Mouse (Mus musculus): ENCODE results near the gene Sapcd2.
A peak's percentile ranks its signal among the peaks of the same experiment; 100 is the strongest.
"Not testable (repeated sequence)": the region's sequence is repeated elsewhere in the genome, so short reads cannot be mapped to it uniquely, and the experiment has no call there.

The Sapcd2 gene

DNA sequence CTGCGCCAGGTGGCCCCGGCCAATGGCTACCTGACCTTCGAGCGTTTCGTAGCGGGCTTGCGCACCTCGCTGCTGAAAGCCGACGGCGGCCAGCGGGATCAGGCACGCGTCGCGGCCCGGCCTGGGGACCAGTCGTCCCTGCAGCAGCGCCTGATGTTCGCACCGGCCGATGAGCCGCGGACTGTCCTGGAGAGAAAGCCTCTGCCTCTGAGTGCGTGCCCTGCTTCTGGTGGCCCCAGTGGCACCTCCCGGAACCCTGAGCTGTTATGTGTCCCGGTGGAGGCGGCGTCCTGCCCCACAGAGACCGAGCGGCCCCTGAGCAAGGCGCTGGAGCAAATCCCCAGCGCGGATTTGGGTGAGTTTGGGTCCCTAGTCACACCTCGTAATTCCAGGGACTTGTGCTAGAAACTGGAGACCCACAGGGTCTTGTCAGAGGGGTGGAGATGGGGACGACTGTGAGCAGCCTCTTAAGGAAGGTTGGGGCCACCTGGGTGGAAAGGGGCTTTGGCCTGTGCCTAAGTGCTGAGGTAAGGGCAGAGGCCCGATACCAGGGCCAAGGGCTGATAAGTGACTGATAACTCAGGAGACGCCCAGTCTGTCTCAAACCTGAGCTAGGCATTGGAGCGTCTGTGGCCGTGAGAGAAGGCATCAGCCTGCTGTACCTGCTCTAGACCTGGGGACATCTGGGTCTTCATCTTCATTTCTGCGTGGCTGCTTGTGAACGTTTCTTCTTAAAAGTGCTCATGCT, 697 bp downstream of the Sapcd2 start:
- no peak for DNase-seq (ENCODE audit: low read depth, low spot score)

- no peak for DNase-seq (ENCODE audit: low read depth, low spot score)
Measured at GRCm38 (mm10) chr2:25373431-25373830, 1.3 kb downstream of the Sapcd2 start.

DNA sequence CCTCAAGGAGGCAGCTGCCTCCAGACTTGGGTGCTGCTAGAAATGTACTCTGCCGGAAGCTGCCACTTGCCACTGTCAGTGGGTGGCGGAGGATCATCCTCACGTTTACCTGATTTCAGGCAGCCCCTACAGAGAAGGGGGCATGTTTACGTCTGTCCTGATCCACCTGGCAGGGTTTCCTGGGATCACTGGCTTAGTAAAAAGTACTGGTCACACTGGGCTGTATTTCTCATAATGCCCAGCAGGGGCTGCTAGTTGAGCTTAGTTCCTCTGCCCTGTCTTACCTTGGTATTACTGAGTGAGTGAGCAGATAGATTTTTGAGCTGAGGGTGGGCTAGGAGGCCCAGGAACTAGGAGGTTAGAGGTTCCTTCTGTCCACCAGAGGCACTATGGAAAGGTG, 4.5 kb downstream of the Sapcd2 start:
- DNase-seq (ENCODE audit: low read depth, low spot score), result no peak

GRCm38 (mm10) chr2:25384492-25384891, 12.4 kb downstream of the Sapcd2 start:
- DNase-seq (ENCODE audit: low read depth, low spot score), result no peak

DNA sequence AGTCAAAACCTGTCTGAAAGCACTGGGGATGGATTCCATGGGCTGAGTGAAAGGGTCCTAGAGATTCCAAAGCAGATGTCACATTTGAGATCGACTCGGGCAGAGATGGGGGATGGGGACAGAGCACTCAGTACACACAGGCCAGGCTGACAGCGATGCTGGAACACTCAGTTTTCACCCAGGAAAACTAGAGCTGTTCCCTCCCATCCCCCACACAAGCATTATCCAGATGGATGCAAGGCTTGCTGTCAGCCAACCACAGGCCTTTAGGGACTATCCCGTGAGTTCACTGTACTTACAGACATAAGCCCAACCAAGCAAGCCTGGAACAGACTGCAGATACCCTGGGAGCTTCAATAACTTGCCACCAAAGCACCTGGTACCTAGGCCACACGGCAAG, 19.1 kb downstream of the Sapcd2 start:
- no peak for DNase-seq (ENCODE audit: low read depth, low spot score)

GRCm38 (mm10) chr2:25394281-25395221, 22.4 kb downstream of the Sapcd2 start:
- no peak for DNase-seq (ENCODE audit: low read depth, low spot score)

DNA sequence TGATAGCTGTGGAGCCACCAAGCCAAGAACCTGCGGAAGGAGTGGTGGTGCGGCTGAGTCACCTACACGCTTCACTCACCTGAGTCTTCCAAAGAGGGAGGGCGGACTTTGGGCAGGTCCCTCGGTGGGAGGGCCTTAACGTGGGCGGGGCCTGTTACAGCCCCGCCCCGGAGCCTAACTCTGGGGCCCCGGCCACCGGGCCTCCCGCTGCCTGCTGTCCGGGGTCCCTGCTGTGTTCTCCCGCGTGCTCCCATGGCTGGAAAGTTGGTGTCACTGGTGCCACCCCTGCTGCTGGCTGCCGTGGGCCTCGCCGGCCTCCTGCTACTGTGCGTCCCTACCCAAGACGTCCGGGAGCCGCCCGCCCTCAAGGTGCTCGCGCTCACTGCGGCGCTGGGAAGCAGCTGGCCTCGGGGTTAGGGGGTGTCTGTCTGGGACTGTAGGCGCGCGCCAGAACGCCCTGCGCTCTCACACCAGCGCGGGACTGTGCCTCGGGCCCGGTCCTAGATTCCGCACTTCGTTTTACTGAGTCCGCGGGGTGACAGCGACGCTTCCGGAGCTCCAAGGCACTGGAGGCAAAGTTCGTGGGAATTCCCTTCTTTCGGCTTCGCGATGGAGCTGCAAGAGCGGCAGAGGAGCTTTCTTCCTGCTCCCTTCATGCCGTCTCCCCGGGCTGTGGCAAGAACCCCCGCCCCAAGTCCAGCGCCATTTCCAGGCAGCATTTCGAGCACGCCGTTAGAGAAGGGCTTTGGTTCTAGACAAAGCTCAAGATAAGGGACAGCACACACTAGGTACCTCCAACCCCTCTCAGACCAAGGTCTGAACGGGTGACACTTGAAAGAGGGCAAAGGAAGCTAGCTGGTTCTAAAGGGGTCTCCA, 23.8 kb downstream of the Sapcd2 start, which contains the start of gene Entpd2:
Entpd2 (plus strand) TSS at position 154 of the 876 bp plus-strand sequence.
- DNase-seq (ENCODE audit: low read depth, low spot score), result no peak

DNA sequence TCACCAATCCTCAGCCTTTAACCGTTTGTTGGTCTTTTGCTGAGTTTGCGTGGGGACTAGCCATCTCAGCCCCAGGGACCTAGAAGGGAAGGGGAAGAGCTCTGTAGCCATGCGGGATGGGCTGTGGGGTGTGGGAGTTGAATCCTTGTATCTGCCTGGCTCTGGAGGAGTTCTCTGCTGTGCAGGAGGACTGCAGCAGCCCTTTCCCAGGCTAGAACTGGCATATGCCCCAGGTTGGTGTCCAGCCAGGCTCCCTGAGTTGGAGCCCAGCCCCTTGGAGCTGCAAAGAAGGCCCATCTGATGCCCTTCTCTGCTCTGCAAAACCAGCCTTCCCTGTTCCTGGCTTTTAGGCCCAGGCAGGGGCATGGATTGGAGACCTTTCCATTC, 24.5 kb downstream of the Sapcd2 start:
- no peak for DNase-seq (ENCODE audit: low read depth, low spot score)

DNA sequence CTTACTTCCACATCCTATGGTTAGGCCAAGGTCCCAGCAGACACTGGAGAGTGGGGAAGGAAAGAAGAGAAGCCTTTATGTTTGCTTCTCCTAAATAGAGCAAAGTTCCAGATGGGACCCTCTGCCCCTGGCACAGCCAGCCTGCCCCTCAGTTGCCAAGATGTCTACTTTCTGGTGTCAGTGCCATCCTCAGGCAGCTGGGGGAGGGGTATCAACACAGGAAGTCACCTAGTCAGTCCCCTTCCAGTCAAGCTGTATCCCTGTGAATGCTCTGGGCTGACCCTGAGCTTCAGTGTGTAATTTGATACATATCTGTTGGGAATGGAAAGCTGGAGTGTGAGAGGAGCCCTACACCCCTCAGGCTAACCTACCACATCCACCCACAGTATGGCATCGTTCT, 24.9 kb downstream of the Sapcd2 start:
- DNase-seq (ENCODE audit: low read depth, low spot score), result no peak

DNA sequence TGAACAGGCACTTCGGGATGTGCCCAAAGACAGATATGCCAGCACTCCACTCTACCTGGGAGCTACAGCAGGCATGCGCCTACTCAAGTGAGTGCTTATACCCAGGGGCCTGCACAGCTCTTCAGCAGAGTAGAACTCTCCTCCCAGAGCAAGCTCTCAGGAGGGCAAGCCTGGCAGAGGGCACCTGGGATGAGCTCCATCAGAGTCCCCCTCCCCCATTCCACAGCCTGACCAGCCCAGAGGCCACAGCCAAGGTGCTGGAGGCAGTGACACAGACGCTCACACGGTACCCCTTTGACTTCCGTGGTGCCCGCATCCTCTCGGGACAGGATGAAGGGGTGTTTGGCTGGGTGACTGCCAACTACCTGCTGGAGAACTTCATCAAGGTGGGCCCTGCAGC, 25.9 kb downstream of the Sapcd2 start:
- DNase-seq (ENCODE audit: low read depth, low spot score), result no peak

GRCm38 (mm10) chr2:25399051-25399450, 26.9 kb downstream of the Sapcd2 start, which contains the start of gene Npdc1:
Gene Npdc1, plus strand, starts transcription at chr2:25399351.
- DNase-seq (ENCODE audit: low read depth, low spot score), result no peak

GRCm38 (mm10) chr2:25400291-25400690, 28.2 kb downstream of the Sapcd2 start:
- DNase-seq (ENCODE audit: low read depth, low spot score), result no peak

GRCm38 (mm10) chr2:25400764-25401163, 28.6 kb downstream of the Sapcd2 start:
- no peak for DNase-seq (ENCODE audit: low read depth, low spot score)

- DNase-seq (ENCODE audit: low read depth, low spot score), result peak; percentile 82
Measured at GRCm38 (mm10) chr2:25402377-25402971, 30.4 kb downstream of the Sapcd2 start.

- DNase-seq (ENCODE audit: low read depth, low spot score), result no peak
Measured at GRCm38 (mm10) chr2:25402972-25403601, 31.0 kb downstream of the Sapcd2 start.

GRCm38 (mm10) chr2:25403994-25404393, 31.9 kb downstream of the Sapcd2 start:
- DNase-seq (ENCODE audit: low read depth, low spot score), result no peak

- DNase-seq (ENCODE audit: low read depth, low spot score), result no peak
Measured at GRCm38 (mm10) chr2:25408908-25409307, 36.8 kb downstream of the Sapcd2 start.

DNA sequence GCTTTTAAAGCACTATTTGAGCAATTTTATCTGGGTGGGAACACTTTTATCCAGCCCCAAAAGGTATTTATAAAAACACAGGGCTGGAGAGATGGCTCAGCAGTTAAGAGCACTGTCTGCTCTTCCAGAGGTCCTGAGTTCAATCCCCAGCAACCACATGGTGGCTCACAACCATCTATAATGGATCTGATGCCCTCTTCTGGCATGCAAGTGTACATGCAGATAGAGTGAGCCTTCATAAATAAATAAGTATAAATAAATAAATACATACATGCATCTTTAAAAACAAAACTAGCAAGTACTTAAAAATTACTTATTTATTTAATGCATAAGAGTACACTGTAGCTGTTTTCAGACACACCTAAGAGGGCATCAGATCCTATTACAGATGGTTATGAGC, 41.3 kb downstream of the Sapcd2 start:
- not testable (repeated sequence) for DNase-seq (ENCODE audit: low read depth, low spot score)

DNA sequence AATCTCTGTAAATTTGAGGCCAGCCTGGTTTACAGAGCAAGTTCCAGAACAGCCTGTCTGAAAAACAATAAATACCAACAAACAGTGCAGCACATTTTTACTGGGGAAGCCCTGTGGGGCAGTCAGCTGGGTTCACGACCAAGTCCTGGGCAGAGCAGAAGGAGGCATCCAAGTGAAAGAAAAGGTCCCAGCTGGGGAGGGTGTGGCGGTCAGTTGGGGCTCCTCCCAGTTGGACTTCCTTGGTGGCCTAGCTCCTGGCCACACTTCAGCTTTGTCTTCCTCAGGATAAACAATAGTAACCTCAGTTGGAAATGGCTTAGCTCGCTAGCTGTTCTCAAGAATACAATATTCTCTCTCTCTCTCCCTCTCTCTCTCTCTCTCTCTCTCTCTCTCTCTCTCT, 45.3 kb downstream of the Sapcd2 start:
- no peak for DNase-seq (ENCODE audit: low read depth, low spot score)

DNA sequence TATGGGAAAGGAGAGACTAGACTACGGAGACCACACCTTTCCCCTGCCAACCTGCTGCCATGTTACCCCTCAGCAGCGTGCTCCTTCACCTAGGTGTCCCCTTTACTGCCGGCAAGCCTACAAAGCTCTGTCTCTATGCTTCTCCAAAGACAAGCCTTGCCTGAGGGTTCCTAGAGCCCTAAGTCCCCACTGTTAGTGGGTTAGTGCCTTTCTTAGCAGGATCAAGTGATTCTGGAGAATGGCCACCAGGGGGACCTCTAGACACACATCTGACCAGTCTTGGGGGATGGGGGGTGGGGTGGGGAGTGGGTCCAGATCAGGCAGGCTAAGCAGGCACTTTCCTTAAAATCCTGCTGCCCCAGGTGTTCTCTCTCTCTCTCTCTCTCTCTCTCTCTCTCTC, 49.8 kb downstream of the Sapcd2 start:
- peak; percentile 62 for DNase-seq (ENCODE audit: low read depth, low spot score)

Data from embryo, embryonic 11.5 days (tissue).